8 mouse cellular contexts compared by ENCODE assay signal in the genomic region with DNA sequence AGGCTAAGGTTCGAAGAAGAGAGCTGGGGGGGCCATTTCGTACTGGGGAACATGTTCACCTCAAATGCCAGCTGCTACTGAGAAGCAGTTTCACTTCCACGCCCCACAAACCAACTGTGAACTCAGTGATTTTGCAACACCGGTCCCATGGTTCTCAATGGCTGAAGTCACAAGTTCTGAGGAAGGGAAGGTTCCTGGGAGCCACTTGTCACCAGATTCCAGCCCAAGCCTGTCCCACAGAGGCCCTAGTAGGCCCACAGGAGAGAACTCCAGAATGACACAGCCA. TPM values are rescaled to one million over a fixed set of nuclear protein-coding genes. Genes with fewer than 3 reads are reported as not detected.
DNase-seq lines count a peak whose midpoint lies in the region; ATAC-seq and TF ChIP-seq lines count a peak whose summit lies in the region.

No protein-coding gene starts in this region.

- TF ChIP-seq POLR2A in limb, embryonic 14.5 days (IDR thresholded peaks at IDR 0.05; ENCODE audit: borderline replicate concordance, extremely low read depth, insufficient read depth, insufficient read length) = no peak

- DNase-seq in thymus, postnatal 14 days = peak; percentile 17
- no peak for DNase-seq in thymus, postnatal 36 days
- no peak for DNase-seq in heart, embryonic 10.5 days (ENCODE audit: low spot score)
- no peak for DNase-seq in limb, embryonic 14.5 days (ENCODE audit: low spot score)
- DNase-seq in urinary bladder, postnatal 25 days (ENCODE audit: low spot score) = no peak
- DNase-seq in right cerebral cortex, adult 18-20 months = no peak
- no peak for DNase-seq in urinary bladder, postnatal 10 days (ENCODE audit: low spot score)

- peak overlapping the region; percentile 73 for H3K4me2 ChIP-seq in limb, embryonic 14.5 days (replicated peaks; ENCODE audit: low read depth, low read length, severe bottlenecking)
- H3K4me2 ChIP-seq in midbrain, embryonic 15.5 days = peak overlapping the region; percentile 83; the same call in 1 of the 2 replicates

- H3K4me3 ChIP-seq in heart, embryonic 10.5 days = peak overlapping the region; percentile 78
- H3K4me3 ChIP-seq in limb, embryonic 14.5 days (replicated peaks; ENCODE audit: low read length) = no peak overlapping the region; the same call in 1 of the 2 replicates
- no peak overlapping the region for H3K4me3 ChIP-seq in midbrain, embryonic 15.5 days

- H3K9me3 ChIP-seq in heart, embryonic 10.5 days = no peaks in the 10 kb centered on the region
- no peaks in the 10 kb centered on the region for H3K9me3 ChIP-seq in limb, embryonic 14.5 days (ENCODE audit: control insufficient read depth, low read length)
- no peaks in the 10 kb centered on the region for H3K9me3 ChIP-seq in midbrain, embryonic 15.5 days

- no peak overlapping the region for H3K9ac ChIP-seq in limb, embryonic 14.5 days (ENCODE audit: low read depth, low read length, severe bottlenecking)
- no peak overlapping the region for H3K9ac ChIP-seq in midbrain, embryonic 15.5 days

- H3K36me3 ChIP-seq in heart, embryonic 10.5 days = peaks cover 35% of the 10 kb centered on the region
- peaks cover 27% of the 10 kb centered on the region for H3K36me3 ChIP-seq in limb, embryonic 14.5 days (ENCODE audit: control insufficient read depth, insufficient read depth, low read length)
- H3K36me3 ChIP-seq in midbrain, embryonic 15.5 days (replicated peaks) = no peaks in the 10 kb centered on the region

- no peak overlapping the region for H3K27ac ChIP-seq in heart, embryonic 10.5 days
- H3K27ac ChIP-seq in limb, embryonic 14.5 days (replicated peaks; ENCODE audit: low read depth, low read length) = no peak overlapping the region
- no peak overlapping the region for H3K27ac ChIP-seq in midbrain, embryonic 15.5 days

- WGBS in heart, embryonic 10.5 days = 94% methylated on average over 4 of the region's 4 CpGs
- WGBS in limb, embryonic 14.5 days = 97% methylated on average over 4 of the region's 4 CpGs
- 96% methylated on average over 4 of the region's 4 CpGs for WGBS in midbrain, embryonic 15.5 days

- no peaks in the 10 kb centered on the region for H3K27me3 ChIP-seq in heart, embryonic 10.5 days (ENCODE audit: insufficient read depth, poor library complexity, severe bottlenecking)
- no peaks in the 10 kb centered on the region for H3K27me3 ChIP-seq in limb, embryonic 14.5 days (ENCODE audit: control insufficient read depth, insufficient read depth, low read length)
- no peaks in the 10 kb centered on the region for H3K27me3 ChIP-seq in midbrain, embryonic 15.5 days (replicated peaks)

- H3K4me1 ChIP-seq in heart, embryonic 10.5 days = peaks cover 42% of the 10 kb centered on the region
- peaks cover 17% of the 10 kb centered on the region for H3K4me1 ChIP-seq in limb, embryonic 14.5 days (ENCODE audit: control insufficient read depth, insufficient read depth, low read length)
- peaks cover 21% of the 10 kb centered on the region for H3K4me1 ChIP-seq in midbrain, embryonic 15.5 days

- ATAC-seq in limb, embryonic 14.5 days (ENCODE audit: low FRiP score, low read depth) = no peak
- no peak for ATAC-seq in midbrain, embryonic 15.5 days (replicated peaks)

RNA-seq across cellular contexts. Expression of a gene that starts 1.2 kb away (rescaled TPM):
- polyA plus RNA-seq in heart, embryonic 10.5 days (2016; fragmentation: Nextera tagmentation; extraction: Ambion mirVana) = 124 and 133 TPM in 2 replicates
- 201 and 206 TPM in 2 replicates for polyA plus RNA-seq in limb, embryonic 14.5 days (2012; rRNA removed)
- 218 and 221 TPM in 2 replicates for polyA plus RNA-seq in limb, embryonic 14.5 days (2014; fragmentation: Nextera tagmentation; extraction: Ambion mirVana)
- polyA plus RNA-seq in midbrain, embryonic 15.5 days (2015; fragmentation: Nextera tagmentation; extraction: Ambion mirVana) = 63.8 and 79.7 TPM in 2 replicates

RNA-seq across cellular contexts. Expression of a gene that starts 12.9 kb away (rescaled TPM):
- polyA plus RNA-seq in heart, embryonic 10.5 days (2016; fragmentation: Nextera tagmentation; extraction: Ambion mirVana) = 7.6 and 12.0 TPM in 2 replicates
- 1.3 and 2.7 TPM in 2 replicates for polyA plus RNA-seq in limb, embryonic 14.5 days (2012; rRNA removed)
- 1.5 and 1.8 TPM in 2 replicates for polyA plus RNA-seq in limb, embryonic 14.5 days (2014; fragmentation: Nextera tagmentation; extraction: Ambion mirVana)
- polyA plus RNA-seq in midbrain, embryonic 15.5 days (2015; fragmentation: Nextera tagmentation; extraction: Ambion mirVana) = 0.50 and 0.79 TPM in 2 replicates

RNA-seq across cellular contexts. Expression of a gene that starts 22.0 kb away (rescaled TPM):
- polyA plus RNA-seq in heart, embryonic 10.5 days (2016; fragmentation: Nextera tagmentation; extraction: Ambion mirVana) = 124 and 133 TPM in 2 replicates
- polyA plus RNA-seq in limb, embryonic 14.5 days (2012; rRNA removed) = 118 and 132 TPM in 2 replicates
- polyA plus RNA-seq in limb, embryonic 14.5 days (2014; fragmentation: Nextera tagmentation; extraction: Ambion mirVana) = 109 and 119 TPM in 2 replicates
- 114 and 118 TPM in 2 replicates for polyA plus RNA-seq in midbrain, embryonic 15.5 days (2015; fragmentation: Nextera tagmentation; extraction: Ambion mirVana)

RNA-seq across cellular contexts. Expression of a gene that starts 26.3 kb away (rescaled TPM):
- polyA plus RNA-seq in heart, embryonic 10.5 days (2016; fragmentation: Nextera tagmentation; extraction: Ambion mirVana) = 675 and 791 TPM in 2 replicates
- polyA plus RNA-seq in limb, embryonic 14.5 days (2012; rRNA removed) = 296 and 431 TPM in 2 replicates
- polyA plus RNA-seq in limb, embryonic 14.5 days (2014; fragmentation: Nextera tagmentation; extraction: Ambion mirVana) = 878 and 889 TPM in 2 replicates
- polyA plus RNA-seq in midbrain, embryonic 15.5 days (2015; fragmentation: Nextera tagmentation; extraction: Ambion mirVana) = 656 and 712 TPM in 2 replicates

RNA-seq across cellular contexts. Expression of a gene that starts 35.2 kb away (rescaled TPM):
- 161 and 170 TPM in 2 replicates for polyA plus RNA-seq in heart, embryonic 10.5 days (2016; fragmentation: Nextera tagmentation; extraction: Ambion mirVana)
- 74.0 and 89.5 TPM in 2 replicates for polyA plus RNA-seq in limb, embryonic 14.5 days (2012; rRNA removed)
- polyA plus RNA-seq in limb, embryonic 14.5 days (2014; fragmentation: Nextera tagmentation; extraction: Ambion mirVana) = 108 and 112 TPM in 2 replicates
- 108 and 113 TPM in 2 replicates for polyA plus RNA-seq in midbrain, embryonic 15.5 days (2015; fragmentation: Nextera tagmentation; extraction: Ambion mirVana)
